Mouse (Mus musculus) heart, embryonic 14.5 days (tissue): Measurements from ENCODE around the gene Itgb1bp1. TPM values are rescaled to one million over a fixed set of nuclear protein-coding genes. Genes with fewer than 3 reads are reported as not detected.

Experiments
- ATAC-seq: fragments of 200-750 bp; cut with Nextera tagmentation; 2 replicates; pipeline ENCODE4 v1.8.0; 2017; ENCODE audit warnings: low read depth, moderate TSS enrichment; ENCODE audit not compliant: insufficient number of reproducible peaks, insufficient read depth, low FRiP score
- H3K27ac ChIP-seq, 2 experiments: fragments of 200-500 bp in 1 of 2; fragments of 300-500 bp in 1 of 2; sonication (generic) in 1 of 2; replicated peaks in 1 of 2; 2 replicates each; pipeline ENCODE4 v1.5.1; 2012 to 2014; ENCODE audit warnings: low read depth in 2 of 2, low read length in 2 of 2, control low read depth in 1 of 2, mild to moderate bottlenecking in 1 of 2, mixed read lengths in 1 of 2; ENCODE audit not compliant: control insufficient read depth in 1 of 2, insufficient read depth in 1 of 2
- H3K27me3 ChIP-seq: fragments of 300-500 bp; sonication (generic); 2 replicates; pipeline ENCODE4 v1.6.1; 2014; ENCODE audit warnings: mild to moderate bottlenecking, low read length, control low read depth; ENCODE audit not compliant: control insufficient read depth, insufficient read depth
- H3K36me3 ChIP-seq: fragments of 300-500 bp; sonication (generic); 2 replicates; pipeline ENCODE4 v1.6.1; 2014; ENCODE audit warnings: mild to moderate bottlenecking, control low read depth, low read length, mixed read lengths; ENCODE audit not compliant: control insufficient read depth, insufficient read depth
- H3K4me1 ChIP-seq, 2 experiments: fragments of 200-500 bp in 1 of 2; fragments of 300-500 bp in 1 of 2; sonication (generic) in 1 of 2; 2 replicates each; pipeline ENCODE4 v1.6.1; 2012 to 2014; ENCODE audit warnings: low read length in 2 of 2, control low read depth in 1 of 2, mixed read lengths in 1 of 2; ENCODE audit not compliant: control insufficient read depth in 2 of 2, insufficient read depth in 2 of 2
- H3K4me2 ChIP-seq: fragments of 300-500 bp; sonication (generic); 2 replicates; pipeline ENCODE4 v1.6.1; 2014; ENCODE audit warnings: mild to moderate bottlenecking, low read length
- H3K4me3 ChIP-seq, 2 experiments: fragments of 200-500 bp in 1 of 2; fragments of 300-500 bp in 1 of 2; sonication (generic) in 1 of 2; 2 replicates each; pipeline ENCODE4 v1.5.1; 2012 to 2014; ENCODE audit warnings: low read length in 2 of 2, mild to moderate bottlenecking in 2 of 2, control low read depth in 1 of 2, low read depth in 1 of 2, moderate library complexity in 1 of 2; ENCODE audit not compliant: control insufficient read depth in 1 of 2, insufficient read depth in 1 of 2
- H3K9ac ChIP-seq: fragments of 300-500 bp; sonication (generic); 2 replicates; pipeline ENCODE4 v1.6.1; 2014; ENCODE audit warnings: mild to moderate bottlenecking, low read length
- H3K9me3 ChIP-seq: fragments of 300-500 bp; sonication (generic); 2 replicates; pipeline ENCODE4 v1.6.1; 2016; ENCODE audit warnings: low read length, control low read depth; ENCODE audit not compliant: control insufficient read depth
- WGBS: fragments of 180-500 bp; shearing (Covaris S2); extraction: QIAGEN DNeasy Blood & Tissue Kit; methylation state at CpG from one replicate; pipeline ENCODE4 v1.1.7; 2014; 5-methylcytosine and 5-hydroxymethylcytosine counted together
- polyA plus RNA-seq: library from polyadenylated mRNA; unstranded; fragments of >200 nt; fragmentation: Nextera tagmentation; extraction: Ambion mirVana; gene quantifications from 2 replicates; pipeline ENCODE4 v1.2.1, GENCODE M21; 2014

Gene Itgb1bp1
- polyA plus RNA-seq, 1 experiment from 2014 or later, result 39.5 TPM

- ATAC-seq, result peak; percentile 56
- 58% methylated on average over 5 of the region's 5 CpGs for WGBS
Observed at GRCm38 (mm10) chr12:21264241-21264640, 21.8 kb downstream of the Itgb1bp1 start.

GRCm38 (mm10) chr12:21263256-21263655 lies 22.8 kb downstream of the Itgb1bp1 start:
- no peak for ATAC-seq
- H3K36me3 ChIP-seq, result peaks cover 61% of the 10 kb centered on the region
- H3K4me1 ChIP-seq, result peaks cover 0 to 5% of the 10 kb centered on the region in 2 experiments; a peak in 2 of 4 replicates
- H3K27ac ChIP-seq, result peak overlapping the region in 1 of 2 experiments; percentile 75; a peak in 1 of 4 replicates
- no peak overlapping the region for H3K4me2 ChIP-seq
- no peaks in the 10 kb centered on the region for H3K9me3 ChIP-seq
- H3K4me3 ChIP-seq, result no peak overlapping the region
- WGBS, result 93% methylated on average over 5 of the region's 5 CpGs
- H3K27me3 ChIP-seq, result no peaks in the 10 kb centered on the region
- H3K9ac ChIP-seq, result no peak overlapping the region

More at GRCm38 (mm10) chr12:21264241-21264640, 21.8 kb downstream of the Itgb1bp1 start:
- peaks cover 0 to 5% of the 10 kb centered on the region in 2 experiments; a peak in 2 of 4 replicates for H3K4me1 ChIP-seq
- no peak overlapping the region for H3K4me3 ChIP-seq
- peak overlapping the region; percentile 34; the same call in 1 of the 2 replicates for H3K9ac ChIP-seq
- peak overlapping the region; percentile 75 to 85 for H3K27ac ChIP-seq
- H3K36me3 ChIP-seq, result peaks cover 58% of the 10 kb centered on the region
- H3K9me3 ChIP-seq, result no peaks in the 10 kb centered on the region
- H3K27me3 ChIP-seq, result no peaks in the 10 kb centered on the region
- H3K4me2 ChIP-seq, result no peak overlapping the region

- no peak for ATAC-seq
- peaks cover 0 to 5% of the 10 kb centered on the region in 2 experiments; a peak in 2 of 4 replicates for H3K4me1 ChIP-seq
- H3K27ac ChIP-seq, result peak overlapping the region in 1 of 2 experiments; percentile 12; a peak in 1 of 4 replicates
- no peaks in the 10 kb centered on the region for H3K9me3 ChIP-seq
- 74% methylated on average over 4 of the region's 4 CpGs for WGBS
- no peak overlapping the region for H3K9ac ChIP-seq
- H3K36me3 ChIP-seq, result peaks cover 65% of the 10 kb centered on the region
- H3K4me2 ChIP-seq, result no peak overlapping the region
- no peaks in the 10 kb centered on the region for H3K27me3 ChIP-seq
- H3K4me3 ChIP-seq, result no peak overlapping the region
Observed at GRCm38 (mm10) chr12:21261521-21261920, 24.6 kb downstream of the Itgb1bp1 start.

- H3K9ac ChIP-seq, result no peak overlapping the region
- no peak overlapping the region for H3K27ac ChIP-seq
- no peaks in the 10 kb centered on the region for H3K27me3 ChIP-seq
- H3K9me3 ChIP-seq, result no peaks in the 10 kb centered on the region
- H3K36me3 ChIP-seq, result peaks cover 70% of the 10 kb centered on the region
- H3K4me1 ChIP-seq, result peaks cover 0 to 5% of the 10 kb centered on the region in 2 experiments; a peak in 2 of 4 replicates
- ATAC-seq, result no peak
- 85% methylated on average over 6 of the region's 6 CpGs for WGBS
- H3K4me2 ChIP-seq, result no peak overlapping the region
- H3K4me3 ChIP-seq, result no peak overlapping the region
Observed at GRCm38 (mm10) chr12:21260494-21261256, 25.4 kb downstream of the Itgb1bp1 start.

- Histone ChIP-seq H3K27ac (no peak overlapping the region), H3K4me2 (no peak overlapping the region), H3K4me1 (peaks cover 0 to 3% of the 10 kb centered on the region in 2 experiments; a peak in 1 of 4 replicates), H3K4me3 (no peak overlapping the region), H3K9me3 (no peaks in the 10 kb centered on the region), H3K36me3 (peaks cover 82% of the 10 kb centered on the region), H3K9ac (no peak overlapping the region), H3K27me3 (no peaks in the 10 kb centered on the region)
- WGBS, result 55% methylated on average over 7 of the region's 7 CpGs
- ATAC-seq, result no peak
Observed at GRCm38 (mm10) chr12:21247711-21248392, 38.2 kb downstream of the Itgb1bp1 start.

- Histone ChIP-seq H3K4me1 (peaks cover 0 to 3% of the 10 kb centered on the region in 2 experiments; a peak in 1 of 4 replicates), H3K4me3 (no peak overlapping the region), H3K27me3 (no peaks in the 10 kb centered on the region), H3K4me2 (no peak overlapping the region), H3K27ac (no peak overlapping the region), H3K36me3 (peaks cover 68% of the 10 kb centered on the region), H3K9me3 (no peaks in the 10 kb centered on the region), H3K9ac (no peak overlapping the region)
- 93% methylated on average over 11 of the region's 11 CpGs for WGBS
- no peak for ATAC-seq
Observed at GRCm38 (mm10) chr12:21244375-21244960, 41.6 kb downstream of the Itgb1bp1 start.

- Histone ChIP-seq H3K4me1 (no peaks in the 10 kb centered on the region), H3K36me3 (peaks cover 70% of the 10 kb centered on the region), H3K9me3 (no peaks in the 10 kb centered on the region), H3K4me2 (no peak overlapping the region), H3K27ac (no peak overlapping the region), H3K27me3 (no peaks in the 10 kb centered on the region), H3K4me3 (no peak overlapping the region), H3K9ac (no peak overlapping the region)
- ATAC-seq, result no peak
- WGBS, result 85% methylated on average over 3 of the region's 3 CpGs
Observed at GRCm38 (mm10) chr12:21241965-21242364, 44.1 kb downstream of the Itgb1bp1 start.
